Mouse (Mus musculus) liver, adult (tissue): ENCODE measurements at regions not wholly inside any gene's neighbourhood (a gene's known extent, or its start where the extent isn't known, plus 50 kb on each side); places are given as distances from the start of the nearest gene placed in this dataset.

ENCODE experiments used
- GATA4 ChIP-seq: IDR thresholded peaks from 2 replicates; pipeline ENCODE4 v1.6.1; 2014; ENCODE audit warnings: mild to moderate bottlenecking, low read length; ENCODE audit not compliant: insufficient replicate concordance

- no peak for TF ChIP-seq GATA4
Observed at GRCm38 (mm10) chr13:103683169-103683568, 91.2 kb downstream of the Srek1 start.

GRCm38 (mm10) chr13:103680740-103681139 is 93.7 kb downstream of the Srek1 start:
- TF ChIP-seq GATA4 = no peak

GRCm38 (mm10) chr13:103680052-103680451 is 94.4 kb downstream of the Srek1 start:
- TF ChIP-seq GATA4 = no peak

GRCm38 (mm10) chr13:103676831-103677230 is 97.6 kb downstream of the Srek1 start:
- no peak for TF ChIP-seq GATA4

- no peak for TF ChIP-seq GATA4
Observed at GRCm38 (mm10) chr13:103676221-103676620, 98.2 kb downstream of the Srek1 start.

GRCm38 (mm10) chr13:103670611-103671010 is 103.8 kb downstream of the Srek1 start:
- no peak for TF ChIP-seq GATA4

GRCm38 (mm10) chr13:103669856-103670255 is 104.6 kb downstream of the Srek1 start:
- TF ChIP-seq GATA4 = no peak

GRCm38 (mm10) chr13:103667749-103668148 is 106.7 kb downstream of the Srek1 start:
- TF ChIP-seq GATA4 = no peak

GRCm38 (mm10) chr13:103660248-103660996 is 114.0 kb downstream of the Srek1 start:
- no peak for TF ChIP-seq GATA4

GRCm38 (mm10) chr13:103655966-103656365 is 118.4 kb downstream of the Srek1 start:
- no peak for TF ChIP-seq GATA4

GRCm38 (mm10) chr13:103653216-103653615 is 121.2 kb downstream of the Srek1 start:
- no peak for TF ChIP-seq GATA4

- TF ChIP-seq GATA4 = no peak
Observed at GRCm38 (mm10) chr13:103649383-103649782, 125.0 kb downstream of the Srek1 start.

GRCm38 (mm10) chr13:103648016-103648415 is 126.4 kb downstream of the Srek1 start:
- no peak for TF ChIP-seq GATA4

- no peak for TF ChIP-seq GATA4
Observed at GRCm38 (mm10) chr13:103646035-103646434, 128.4 kb downstream of the Srek1 start.

- no peak for TF ChIP-seq GATA4
Observed at GRCm38 (mm10) chr13:103643993-103644722, 130.2 kb downstream of the Srek1 start.

- no peak for TF ChIP-seq GATA4
Observed at GRCm38 (mm10) chr13:103643486-103643885, 130.9 kb downstream of the Srek1 start.
